Mouse (Mus musculus): Measurements from ENCODE around the gene Fthl17e.
"Not testable (repeated sequence)": the region's sequence is repeated elsewhere in the genome, so short reads cannot be mapped to it uniquely, and the experiment has no call there.

Gene Fthl17e

GRCm38 (mm10) chrX:9033193-9033592 lies at the start of gene Fthl17e:
Gene Fthl17e (plus strand): TSS chrX:9033493.
- DNase-seq (ENCODE audit: low spot score in 2 of 2) = not testable (repeated sequence)

- not testable (repeated sequence) for DNase-seq (ENCODE audit: low spot score in 2 of 2)
Measured at GRCm38 (mm10) chrX:8986655-8987054, 46.6 kb upstream of the Fthl17e start, which contains the start of gene Fthl17d. Gene Fthl17d (minus strand): TSS chrX:8986755.

- DNase-seq (ENCODE audit: low spot score in 2 of 2) = no peak
Measured at GRCm38 (mm10) chrX:9016079-9016478, 17.2 kb upstream of the Fthl17e start.

GRCm38 (mm10) chrX:9019481-9019880 lies 13.8 kb upstream of the Fthl17e start:
- DNase-seq (ENCODE audit: low spot score in 2 of 2) = no peak

- peak in 1 of 2 experiments; percentile 3 for DNase-seq (ENCODE audit: low spot score in 2 of 2)
Measured at GRCm38 (mm10) chrX:9041611-9042010, 8.3 kb downstream of the Fthl17e start.

GRCm38 (mm10) chrX:9060952-9061351 lies 27.7 kb downstream of the Fthl17e start:
- peak; percentile 20 to 82 for DNase-seq (ENCODE audit: low spot score in 2 of 2)

- DNase-seq (ENCODE audit: low spot score in 2 of 2) = no peak
Measured at GRCm38 (mm10) chrX:9062101-9062500, 28.8 kb downstream of the Fthl17e start.

- not testable (repeated sequence) for DNase-seq (ENCODE audit: low spot score in 2 of 2)
Measured at GRCm38 (mm10) chrX:9062715-9063114, 29.4 kb downstream of the Fthl17e start, which contains the start of gene Fthl17f. Gene Fthl17f (plus strand): TSS chrX:9063015.

- peak; percentile 42 to 58 for DNase-seq (ENCODE audit: low spot score in 2 of 2)
Measured at GRCm38 (mm10) chrX:9077699-9078098, 44.4 kb downstream of the Fthl17e start.

Data from frontal cortex, postnatal 10 days (tissue).